Mouse (Mus musculus): ENCODE measurements at regions not wholly inside any gene's neighbourhood (a gene's known extent, or its start where the extent isn't known, plus 50 kb on each side); places are given as distances from the start of the nearest gene placed in this dataset.
"Not testable (repeated sequence)": the region's sequence is repeated elsewhere in the genome, so short reads cannot be mapped to it uniquely, and the experiment has no call there.

- intact Hi-C loops (cut with DNase I) = no loop called here
- peak in 1 of 2 experiments; percentile 17 for DNase-seq (ENCODE audit: low spot score in 2 of 2)
These were observed 74.2 kb upstream of the Magee2 start for GRCm38 (mm10) chrX:104931153-104931706.

- no peak for DNase-seq (ENCODE audit: low spot score in 2 of 2)
- intact Hi-C loops (cut with DNase I) = no loop called here
These were observed 94.5 kb upstream of the Magee2 start for GRCm38 (mm10) chrX:104951587-104951986.

GRCm38 (mm10) chrX:104952809-104953208 lies 95.7 kb upstream of the Magee2 start:
- DNase-seq (ENCODE audit: low spot score in 2 of 2); intact Hi-C loops (cut with DNase I): not testable (repeated sequence)

- intact Hi-C loops (cut with DNase I); DNase-seq (ENCODE audit: low spot score in 2 of 2): not testable (repeated sequence)
These were observed 96.3 kb upstream of the Magee2 start for GRCm38 (mm10) chrX:104953391-104953790.

- intact Hi-C loops (cut with DNase I) = no loop called here
- no peak for DNase-seq (ENCODE audit: low spot score in 2 of 2)
These were observed 101.1 kb upstream of the Pbdc1 start for GRCm38 (mm10) chrX:104978432-104978831.

GRCm38 (mm10) chrX:105003260-105003659 lies 76.3 kb upstream of the Pbdc1 start:
- intact Hi-C loops (cut with DNase I) = loop anchor here (10.0 kb wide), 1 partner anchor 1018 kb away; the partner anchor contains the start of gene Rlim
- DNase-seq (ENCODE audit: low spot score in 2 of 2) = no peak

- DNase-seq (ENCODE audit: low spot score in 2 of 2) = peak; percentile 4 to 14
- intact Hi-C loops (cut with DNase I) = loop anchor here (5.0 to 10.0 kb wide), 2 partner anchors 829 to 1022 kb away; partner anchors contain the start of gene Rlim
These were observed 73.1 kb upstream of the Pbdc1 start for GRCm38 (mm10) chrX:105006445-105006844.
